Mouse (Mus musculus): ENCODE data around the gene Dnttip2.
"Not testable (repeated sequence)": the region's sequence is repeated elsewhere in the genome, so short reads cannot be mapped to it uniquely, and the experiment has no call there.

Gene Dnttip2

DNA sequence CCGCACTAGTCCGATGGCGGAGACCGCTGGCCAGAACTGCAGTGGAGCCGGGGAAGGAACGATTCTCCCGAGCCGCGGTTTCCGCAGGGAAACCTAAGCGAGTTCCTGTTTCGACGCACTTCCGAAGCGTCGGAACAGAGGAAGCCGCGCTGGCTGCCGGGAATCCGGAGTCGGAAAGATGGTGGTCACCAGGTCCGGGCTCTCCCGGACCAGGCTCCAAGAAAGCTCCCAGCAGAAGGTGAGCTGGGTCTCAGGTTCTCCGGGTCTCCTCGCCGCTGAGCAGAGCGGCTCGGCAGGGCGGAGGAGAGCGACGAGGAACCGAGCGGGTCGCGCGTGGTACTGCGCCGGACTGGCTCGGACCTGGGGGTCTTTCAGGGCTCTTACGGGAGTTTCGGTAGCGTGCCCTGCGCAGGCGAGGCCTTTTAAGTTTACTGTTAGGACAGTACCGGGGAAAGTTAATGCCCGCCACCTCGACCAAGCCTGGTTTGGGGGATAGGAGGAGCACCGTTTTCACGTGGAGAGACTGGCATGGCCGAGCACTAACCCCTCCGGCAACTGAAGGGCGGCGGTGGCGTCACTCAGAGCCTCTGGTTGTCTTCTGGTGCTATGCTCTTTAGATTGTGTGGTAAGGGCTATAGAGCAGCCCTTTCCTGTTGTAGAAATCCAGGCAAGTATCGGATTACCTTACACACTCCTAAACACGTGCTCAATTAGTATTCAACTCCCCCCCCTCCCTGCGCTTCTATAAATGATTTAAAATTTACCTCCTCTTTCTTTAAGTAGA, at the start of gene Dnttip2:
Gene Dnttip2, plus strand, starts transcription at position 148 of the 784 bp plus-strand sequence.
- peak; percentile 50 for DNase-seq (ENCODE audit: extremely low read depth, low read depth, low spot score)

DNA sequence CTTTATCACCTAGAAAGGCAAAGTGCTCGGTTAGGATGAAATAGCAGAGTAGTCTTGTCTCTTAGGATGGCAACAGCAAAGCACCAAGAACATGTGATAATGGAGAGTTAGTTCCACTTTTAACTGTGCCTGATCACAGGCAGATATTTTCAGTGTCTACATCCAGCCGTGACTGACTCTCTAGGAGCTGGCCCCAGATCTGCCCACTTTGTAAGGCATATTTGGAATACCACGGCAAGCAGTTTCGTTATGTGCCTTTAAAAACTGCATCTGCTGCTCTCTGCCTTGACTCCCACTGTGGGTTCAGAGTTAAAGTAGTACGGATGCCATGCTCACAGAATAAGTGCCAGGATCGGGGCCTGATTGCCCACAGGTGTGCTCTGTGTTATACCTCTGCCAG, 47.2 kb upstream of the Dnttip2 start:
- not testable (repeated sequence) for DNase-seq (ENCODE audit: extremely low read depth, low read depth, low spot score)

DNA sequence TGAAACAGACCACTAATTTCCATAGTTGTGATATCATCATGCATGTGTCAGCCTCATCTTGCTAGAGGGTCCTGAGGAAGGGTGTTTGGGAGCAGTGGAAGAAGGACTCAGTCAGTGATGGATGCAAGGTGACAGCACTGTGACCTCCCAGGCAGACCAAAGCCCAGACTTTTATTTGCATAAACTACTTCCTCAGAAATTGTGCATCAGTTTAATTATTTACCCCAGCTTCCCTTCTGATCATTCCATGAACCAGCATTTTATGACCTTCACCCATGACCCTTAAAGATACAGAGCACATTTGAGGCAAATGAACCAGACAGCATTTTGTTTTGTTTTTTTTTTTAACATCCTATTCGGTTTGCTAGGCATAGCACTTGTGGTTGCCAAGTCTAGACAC, 38.4 kb upstream of the Dnttip2 start:
- no peak for DNase-seq (ENCODE audit: extremely low read depth, low read depth, low spot score)

DNA sequence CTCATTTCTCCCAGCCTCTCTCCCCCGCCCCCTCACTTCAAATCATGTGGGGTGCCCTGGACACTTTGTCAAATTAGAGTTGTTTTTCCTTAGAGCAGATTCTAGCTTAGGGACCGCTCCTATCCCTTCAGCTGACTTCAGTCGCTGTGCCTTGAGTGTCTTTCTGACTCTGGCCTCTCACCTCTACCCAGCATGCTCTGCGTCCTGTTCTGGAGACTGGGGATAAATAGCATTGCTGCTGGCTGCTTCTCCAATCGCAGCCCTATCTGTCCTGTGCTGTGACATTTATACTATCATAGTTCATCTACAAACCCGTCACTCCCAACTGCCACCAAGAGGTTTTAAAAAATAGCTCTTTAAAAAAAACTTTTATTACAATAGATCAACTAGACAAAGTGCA, 31.3 kb upstream of the Dnttip2 start:
- no peak for DNase-seq (ENCODE audit: extremely low read depth, low read depth, low spot score)

DNA sequence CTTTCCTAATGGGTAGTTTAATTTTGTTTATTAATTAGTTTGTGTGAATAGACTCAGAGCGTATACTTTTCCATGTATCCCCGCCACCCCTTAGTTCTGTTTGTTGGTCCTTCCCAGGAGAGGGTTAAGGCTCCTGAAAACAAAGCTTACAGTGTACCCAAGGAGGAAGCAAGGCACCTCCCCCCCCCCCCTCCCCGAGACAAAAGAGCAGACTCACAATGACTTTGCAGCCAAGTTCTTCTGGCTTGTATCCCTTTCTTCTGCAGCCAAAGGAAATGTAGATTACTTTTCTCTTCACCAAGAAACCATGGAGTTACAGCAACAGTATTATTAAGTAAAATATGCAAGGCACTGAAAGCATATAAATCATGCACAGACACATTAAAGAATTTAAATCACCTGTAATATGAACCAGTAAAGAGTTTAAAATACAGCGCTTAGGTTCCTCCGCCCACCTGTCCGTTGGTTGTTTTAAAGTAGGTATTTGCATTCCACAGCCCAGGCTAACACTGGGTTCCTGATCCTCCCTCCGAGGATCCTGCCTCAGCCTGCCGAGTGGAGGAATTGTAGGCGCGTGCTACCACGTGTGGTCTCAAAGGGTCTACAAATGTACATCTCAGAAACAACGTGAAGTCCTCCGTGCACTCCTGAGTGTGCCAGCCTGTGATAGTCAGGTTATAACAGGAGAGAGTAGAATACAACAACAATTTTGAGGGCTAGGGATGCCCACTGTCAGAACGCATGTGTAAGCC, 30.6 kb upstream of the Dnttip2 start:
- peak; percentile 46 for DNase-seq (ENCODE audit: extremely low read depth, low read depth, low spot score)

DNA sequence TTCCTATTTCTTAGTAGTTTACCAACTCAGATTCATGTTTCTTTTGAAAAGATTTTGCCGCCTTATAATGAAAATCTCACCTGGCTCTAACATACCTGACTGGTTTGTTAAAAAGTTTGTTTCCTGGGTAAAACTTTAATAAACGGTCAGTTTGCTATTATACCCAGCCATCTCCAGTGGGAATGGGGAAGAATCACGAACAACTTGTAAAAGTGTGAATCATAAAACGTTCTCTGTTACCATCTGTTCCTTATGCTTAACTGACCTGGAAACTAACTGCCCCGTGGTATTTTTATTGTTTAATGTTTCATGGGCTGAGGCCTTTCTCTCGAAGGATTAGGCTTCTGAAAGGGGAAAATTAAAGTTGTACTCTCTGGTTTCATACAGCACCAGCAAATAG, 29.4 kb upstream of the Dnttip2 start:
- DNase-seq (ENCODE audit: extremely low read depth, low read depth, low spot score), result no peak

DNA sequence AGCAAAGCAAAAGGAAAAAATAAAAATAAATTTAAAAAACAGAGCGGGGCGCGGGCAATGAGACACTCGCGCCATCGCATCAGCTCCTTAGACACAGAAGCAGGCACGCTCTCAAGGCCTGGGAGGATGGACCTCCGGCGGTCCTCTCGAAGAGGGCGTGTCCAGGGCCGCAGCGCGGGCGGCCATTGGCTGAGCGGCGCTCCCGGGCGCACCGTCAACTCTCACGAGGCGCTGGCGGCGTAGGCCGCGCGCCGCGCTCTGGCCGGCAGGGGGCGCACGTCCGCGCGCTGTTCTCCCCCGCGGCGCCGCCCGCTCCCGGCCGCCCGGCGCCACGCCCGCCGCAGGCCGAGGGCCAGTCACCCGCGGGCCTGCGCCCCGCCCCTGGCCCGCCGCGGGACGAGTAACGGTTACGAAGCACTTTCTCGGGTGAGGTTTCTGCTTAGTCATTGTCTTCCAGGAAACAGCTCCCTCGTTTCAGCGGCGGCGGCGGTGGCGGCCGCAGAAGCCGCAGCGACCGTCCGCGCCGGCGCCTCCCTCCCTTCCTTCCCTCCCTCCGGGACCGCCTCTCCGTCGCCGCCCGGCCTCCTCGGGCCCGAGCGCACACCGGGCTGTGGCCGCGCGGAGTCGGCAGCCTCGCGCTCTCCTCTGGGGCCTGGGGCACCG, 28.8 kb upstream of the Dnttip2 start, which contains the start of gene Gclm:
Gene Gclm, plus strand, starts transcription at position 343 of the 663 bp plus-strand sequence.
- DNase-seq (ENCODE audit: extremely low read depth, low read depth, low spot score), result no peak

DNA sequence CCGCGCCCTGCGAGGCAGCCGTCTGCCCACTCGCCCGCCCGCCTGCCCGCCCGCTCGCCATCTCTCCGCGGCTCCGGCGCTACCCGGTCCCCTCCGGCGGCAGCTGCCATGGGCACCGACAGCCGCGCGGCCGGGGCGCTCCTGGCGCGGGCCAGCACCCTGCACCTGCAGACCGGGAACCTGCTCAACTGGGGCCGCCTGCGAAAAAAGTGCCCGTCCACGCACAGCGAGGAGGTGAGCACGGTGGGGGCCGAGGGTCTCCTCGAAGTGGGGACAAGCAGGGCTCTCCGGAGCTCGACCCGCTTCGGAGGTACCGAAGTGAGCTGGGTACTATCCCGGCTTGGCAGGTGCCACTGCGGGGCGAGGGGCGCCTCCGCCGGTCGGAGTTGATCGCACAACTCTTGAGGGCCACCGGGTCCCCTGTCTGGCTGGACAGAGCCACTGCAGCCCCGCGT, 28.3 kb upstream of the Dnttip2 start:
- no peak for DNase-seq (ENCODE audit: extremely low read depth, low read depth, low spot score)

DNA sequence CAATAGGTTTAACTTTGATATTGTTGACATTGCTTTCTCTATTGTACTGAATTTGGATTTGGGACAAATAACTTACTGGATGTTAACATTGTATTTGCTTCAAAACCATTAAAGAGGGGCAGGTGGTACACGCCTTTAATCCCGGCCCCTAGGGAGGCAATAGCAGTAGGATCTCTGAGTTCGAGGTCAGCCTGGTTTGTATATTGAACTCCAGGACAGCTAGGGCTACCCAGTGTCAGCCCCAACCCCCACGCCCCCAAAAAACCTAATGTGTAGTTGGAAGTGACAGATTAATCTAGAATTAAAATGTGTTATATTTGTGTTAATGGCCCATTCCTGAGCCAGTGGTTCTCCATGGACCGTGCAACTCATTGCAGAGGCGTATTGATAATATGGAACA, 27.8 kb upstream of the Dnttip2 start:
- DNase-seq (ENCODE audit: extremely low read depth, low read depth, low spot score), result no peak

DNA sequence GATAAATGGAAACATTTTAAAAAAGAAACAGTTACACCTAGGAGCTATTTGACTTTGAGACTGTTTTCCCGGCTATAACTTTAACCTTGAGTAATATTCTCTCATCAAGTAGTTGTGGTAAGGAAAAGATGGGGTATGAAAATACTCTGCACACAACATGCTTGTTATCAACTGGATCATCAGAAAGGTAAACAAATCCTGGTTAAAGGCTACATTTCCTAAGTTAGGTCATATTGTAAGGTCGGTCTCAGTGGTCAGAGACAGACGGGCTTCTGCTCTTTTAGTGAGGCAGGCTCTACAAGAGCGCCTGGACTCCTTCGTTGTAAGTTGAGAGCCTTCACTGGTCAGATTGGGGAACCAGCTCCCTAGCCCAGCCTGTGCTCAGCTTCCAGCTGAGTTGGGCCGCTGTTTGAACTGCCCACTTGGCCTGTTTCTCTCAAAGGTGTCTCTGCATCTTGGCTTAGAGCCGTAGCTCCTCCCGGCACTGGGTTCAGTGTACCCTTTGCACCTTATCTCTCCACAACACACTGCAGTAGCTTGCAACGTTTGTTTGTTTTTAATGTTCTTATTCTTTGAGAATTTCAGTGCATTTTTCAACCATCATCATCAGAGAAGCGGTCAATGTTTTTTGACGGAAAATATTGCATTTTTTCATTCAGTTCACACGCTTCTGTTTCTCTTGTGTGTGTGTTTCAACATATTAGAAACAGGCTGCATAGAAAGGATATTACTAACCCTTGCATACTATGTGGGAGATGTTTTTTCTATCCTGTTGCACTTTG, 27.0 kb upstream of the Dnttip2 start:
- no peak for DNase-seq (ENCODE audit: extremely low read depth, low read depth, low spot score)

DNA sequence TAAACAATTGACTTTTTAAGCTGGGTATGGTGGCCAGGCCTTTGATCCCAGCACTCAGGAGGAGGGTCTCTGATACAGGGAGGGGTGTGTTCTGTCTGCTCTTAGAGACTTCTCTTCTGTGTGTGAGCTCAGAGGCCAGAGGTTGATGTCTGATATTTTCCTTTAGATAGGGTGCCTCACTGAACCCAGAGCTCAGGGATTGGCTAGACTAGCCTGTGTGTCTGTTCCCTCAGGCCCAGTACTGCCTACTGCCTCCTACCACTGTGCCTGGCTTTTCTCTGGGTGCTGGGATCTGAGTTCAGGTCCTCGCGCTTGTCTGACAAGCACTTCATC, 26.5 kb upstream of the Dnttip2 start:
- DNase-seq (ENCODE audit: extremely low read depth, low read depth, low spot score), result no peak

DNA sequence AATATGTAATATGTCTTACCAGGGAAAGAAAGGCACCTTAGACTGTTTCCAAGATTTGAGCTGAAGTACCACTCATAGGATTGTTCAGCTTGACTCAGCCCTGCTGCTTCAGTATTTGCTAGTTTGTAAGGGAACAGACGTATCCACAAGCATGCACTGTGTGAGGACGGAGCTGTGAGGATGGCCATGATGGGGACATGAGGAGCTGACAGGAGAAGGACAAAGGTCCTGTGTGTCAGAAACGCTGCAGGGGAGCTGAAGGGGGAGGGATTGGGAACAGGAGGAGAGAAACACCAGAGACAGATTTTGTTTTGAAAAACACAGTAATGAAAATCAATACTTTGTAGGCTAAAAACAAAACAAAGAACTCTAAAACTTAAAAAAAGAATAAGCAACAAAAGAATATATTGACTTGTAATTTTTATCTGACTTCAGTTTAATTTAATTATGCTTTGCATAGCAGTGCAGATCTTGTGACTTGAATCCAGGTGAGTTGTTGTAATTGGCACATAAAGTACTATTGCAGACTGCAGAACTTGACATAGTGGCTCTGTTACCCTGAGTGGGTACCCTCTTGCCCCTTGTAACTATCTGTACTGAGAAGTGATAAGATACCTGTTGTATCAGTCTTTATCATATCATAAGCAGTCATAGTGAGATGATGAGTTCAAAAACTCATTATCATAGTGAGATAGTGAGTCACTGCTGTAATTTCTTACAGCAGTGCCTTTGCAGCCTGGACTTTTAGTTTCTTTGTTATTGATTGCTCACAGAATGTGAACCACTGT, 21.5 kb upstream of the Dnttip2 start:
- DNase-seq (ENCODE audit: extremely low read depth, low read depth, low spot score), result no peak

DNA sequence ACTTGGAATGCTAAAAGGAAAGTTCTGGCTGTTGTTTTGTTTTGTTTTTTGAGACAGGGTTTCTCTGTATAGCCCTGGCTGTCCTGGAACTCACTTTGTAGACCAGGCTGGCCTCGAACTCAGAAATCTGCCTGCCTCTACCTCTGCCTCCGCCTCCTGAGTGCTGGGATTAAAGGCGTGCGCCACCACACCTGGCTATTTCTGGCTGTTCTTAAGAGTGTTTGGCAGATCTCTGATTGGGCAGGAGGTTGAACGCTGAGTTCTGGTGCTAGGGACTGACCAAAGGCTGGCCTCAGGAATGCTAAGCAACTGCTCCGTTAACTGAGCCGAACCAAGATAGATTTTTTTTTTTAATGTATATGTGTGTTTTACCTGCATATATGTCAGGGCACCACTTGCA, 20.1 kb upstream of the Dnttip2 start:
- not testable (repeated sequence) for DNase-seq (ENCODE audit: extremely low read depth, low read depth, low spot score)

DNA sequence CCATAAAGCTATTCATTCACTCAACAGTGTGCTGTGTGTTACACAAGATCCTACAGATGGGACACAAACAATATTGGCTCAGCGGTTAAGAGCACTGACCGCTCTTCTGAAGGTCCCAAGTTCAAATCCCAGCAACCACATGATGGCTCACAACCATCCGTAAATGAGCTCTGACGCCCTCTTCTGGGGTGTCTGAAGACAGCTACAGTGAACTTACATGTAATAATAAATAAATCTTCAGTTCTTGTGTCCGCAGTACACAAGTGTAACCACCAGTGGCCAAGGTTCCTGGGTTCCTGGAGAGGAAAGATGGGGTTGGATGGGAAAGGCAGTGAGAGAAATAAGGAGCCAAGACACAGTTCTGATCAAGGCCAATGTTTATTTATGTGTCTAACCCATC, 4.2 kb upstream of the Dnttip2 start:
- DNase-seq (ENCODE audit: extremely low read depth, low read depth, low spot score), result no peak

DNA sequence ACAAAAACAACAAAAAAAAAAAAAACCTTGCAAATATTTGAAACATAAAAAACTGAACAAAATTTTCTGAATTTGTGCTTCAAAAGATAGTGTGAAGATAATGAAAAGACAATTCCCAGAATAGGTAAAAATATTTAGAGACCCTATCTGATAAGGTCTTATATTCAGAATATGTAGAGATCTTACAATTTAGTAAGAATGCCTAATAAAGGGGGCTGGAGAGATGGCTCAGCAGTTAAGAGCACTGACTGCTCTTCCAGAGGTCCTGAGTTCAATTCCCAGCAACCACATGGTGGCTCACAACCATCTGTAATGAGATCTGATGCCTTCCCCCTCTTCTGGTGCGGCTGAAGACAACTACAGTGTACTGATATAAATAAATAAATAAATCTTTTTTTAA, 1.6 kb upstream of the Dnttip2 start:
- DNase-seq (ENCODE audit: extremely low read depth, low read depth, low spot score), result not testable (repeated sequence)

DNA sequence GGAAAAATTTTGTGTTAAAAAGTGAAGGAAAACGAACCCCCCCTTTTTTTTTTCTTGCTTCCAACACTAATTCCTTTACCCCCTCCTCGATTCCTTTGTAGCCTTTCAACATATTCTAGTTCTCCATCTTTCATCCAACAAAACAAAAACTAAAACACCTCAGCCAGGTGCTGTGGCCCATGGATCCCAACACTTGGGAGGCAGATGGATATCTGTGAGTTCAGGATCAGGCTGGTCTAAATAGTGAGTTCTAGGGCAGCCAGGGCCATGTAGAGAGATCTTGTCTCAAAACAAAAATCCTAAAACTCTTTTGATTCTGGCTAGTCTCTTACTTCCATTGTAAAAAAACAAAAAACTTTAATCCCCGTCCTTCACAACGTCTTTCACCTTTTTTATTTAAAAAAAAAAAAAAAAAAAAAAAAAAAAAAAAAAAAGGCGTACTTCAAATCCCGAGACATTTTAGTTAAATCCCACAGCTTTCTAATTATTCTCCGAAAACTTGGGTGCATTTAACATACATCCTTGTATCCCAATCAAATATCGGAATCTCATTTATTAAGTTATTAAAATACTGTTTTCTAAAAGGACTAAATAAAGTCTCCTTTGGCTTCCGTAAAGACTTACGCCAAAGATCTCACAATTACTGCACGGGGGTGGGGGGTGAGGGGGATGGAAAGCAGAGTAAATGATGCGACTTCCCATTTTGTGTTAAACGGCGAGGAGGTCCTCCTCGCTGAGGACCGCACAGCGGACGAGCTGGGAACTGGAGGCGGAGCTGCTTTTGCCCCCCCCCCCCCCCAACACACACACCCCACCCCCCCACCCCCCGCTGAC, 564 bp upstream of the Dnttip2 start:
- DNase-seq (ENCODE audit: extremely low read depth, low read depth, low spot score), result no peak

DNA sequence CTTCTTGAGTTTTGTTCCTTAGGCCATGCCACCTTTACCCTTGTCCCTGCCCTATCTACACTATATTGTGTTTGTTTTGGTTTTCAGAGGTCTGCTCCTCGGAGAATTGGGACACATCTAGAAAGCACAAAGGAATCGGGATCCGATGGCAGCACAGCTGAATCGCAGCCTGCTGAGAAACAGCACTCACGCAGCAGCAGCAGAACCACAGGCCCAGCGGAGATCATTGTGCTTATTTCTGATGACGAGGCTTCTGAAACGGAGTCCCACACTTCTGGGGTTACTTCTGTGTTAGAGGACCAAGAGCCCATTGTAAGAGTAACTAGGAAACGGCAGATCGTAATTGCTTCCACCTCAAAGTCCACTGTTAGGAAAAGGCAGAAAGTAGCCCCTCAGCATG, 923 bp downstream of the Dnttip2 start:
- DNase-seq (ENCODE audit: extremely low read depth, low read depth, low spot score), result no peak

DNA sequence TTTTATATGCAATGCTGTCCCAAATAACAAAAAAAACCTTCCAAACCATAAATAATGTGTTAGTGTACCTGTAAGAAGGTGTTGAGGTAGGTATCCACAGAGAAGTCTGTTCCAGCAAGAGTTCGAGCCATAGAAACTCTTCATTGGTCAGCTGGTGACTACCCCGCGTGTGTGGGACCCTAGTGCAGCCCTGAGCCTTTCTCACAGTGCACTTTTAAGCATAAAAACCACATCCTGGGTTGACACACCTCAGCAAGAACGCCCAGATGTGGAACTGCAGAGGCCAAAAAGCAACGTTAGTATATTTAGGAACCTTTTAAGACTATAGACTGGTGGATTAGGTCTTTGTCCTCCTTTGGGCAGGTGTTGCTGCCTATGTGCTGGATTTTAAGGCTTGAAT, 13.0 kb downstream of the Dnttip2 start:
- no peak for DNase-seq (ENCODE audit: extremely low read depth, low read depth, low spot score)

DNA sequence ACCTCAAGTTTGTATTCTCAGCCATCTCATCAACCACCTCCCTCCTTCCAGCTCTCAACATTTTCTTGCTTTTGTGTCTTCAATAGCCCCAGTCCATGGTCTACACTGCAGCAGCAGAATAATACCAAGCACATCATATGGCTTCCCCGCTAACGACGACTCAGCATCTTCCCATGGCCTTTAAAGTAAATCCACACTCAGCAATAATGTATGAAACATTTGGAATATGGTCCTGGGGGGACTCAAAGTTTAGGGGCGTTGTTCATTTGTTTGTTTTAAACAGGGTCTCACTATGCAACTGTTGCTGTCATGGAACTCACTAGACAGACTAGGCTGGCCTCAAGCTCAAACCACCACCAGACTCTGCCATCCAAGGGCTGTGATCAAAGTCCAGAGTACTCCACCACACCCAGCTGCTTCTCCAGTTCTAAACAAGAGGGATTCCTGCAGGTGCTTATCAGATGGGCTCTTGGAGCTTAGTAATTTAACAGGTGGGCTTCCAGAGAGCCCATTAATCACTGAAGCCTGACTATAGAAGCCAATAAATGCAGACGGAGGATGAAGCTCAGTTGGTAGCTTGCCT, 14.5 kb downstream of the Dnttip2 start:
- no peak for DNase-seq (ENCODE audit: extremely low read depth, low read depth, low spot score)

All from fat pad, adult 2 months (tissue).